Mouse (Mus musculus) MEL (cell line): ENCODE data around the gene Foxn3.

Source experiments
- CHD1 ChIP-seq: IDR thresholded peaks from 2 replicates; pipeline ENCODE4 v1.6.1; 2012; ENCODE audit warnings: low read depth, mild to moderate bottlenecking, inconsistent platforms, low read length, improper control_type of control experiment
- CTCF ChIP-seq, 3 experiments: IDR thresholded peaks in 2 of 3; conservative IDR thresholded peaks in 1 of 3; 2 replicates each; pipeline ENCODE4 v1.5.1; 2011 to 2012; ENCODE audit warnings: low read length in 3 of 3, low read depth in 2 of 3, mild to moderate bottlenecking in 2 of 3, improper control_type of control experiment in 1 of 3, inconsistent platforms in 1 of 3, mixed read lengths in 1 of 3, moderate library complexity in 1 of 3; ENCODE audit not compliant: control insufficient read depth in 1 of 3, insufficient read depth in 1 of 3, poor library complexity in 1 of 3, severe bottlenecking in 1 of 3
- E2F4 ChIP-seq: IDR thresholded peaks from 2 replicates; pipeline ENCODE4 v1.6.1; 2011; ENCODE audit warnings: low read depth, low read length, improper control_type of control experiment, borderline replicate concordance
- EP300 ChIP-seq, 2 experiments: IDR thresholded peaks; 2 replicates each; pipeline ENCODE4 v1.6.1; 2011; ENCODE audit warnings: improper control_type of control experiment in 2 of 2, low read length in 2 of 2, low read depth in 1 of 2, mild to moderate bottlenecking in 1 of 2
- MAZ ChIP-seq: IDR thresholded peaks from 2 replicates; pipeline ENCODE4 v1.6.1; 2012; ENCODE audit warnings: low read depth, mild to moderate bottlenecking, inconsistent platforms, low read length, improper control_type of control experiment
- MXI1 ChIP-seq: IDR thresholded peaks from 2 replicates; pipeline ENCODE4 v1.6.1; 2011; ENCODE audit warnings: mild to moderate bottlenecking, low read depth, low read length, improper control_type of control experiment
- MYC ChIP-seq: IDR thresholded peaks from 2 replicates; pipeline ENCODE4 v1.6.1; 2011; ENCODE audit warnings: low read depth, mild to moderate bottlenecking, low read length, improper control_type of control experiment, moderate library complexity
- POLR2A ChIP-seq, 2 experiments: IDR thresholded peaks; 2 replicates each; pipeline ENCODE4 v1.6.1; 2011 to 2012; ENCODE audit warnings: low read length in 2 of 2, mild to moderate bottlenecking in 2 of 2, control low read depth in 1 of 2, improper control_type of control experiment in 1 of 2, low read depth in 1 of 2, moderate library complexity in 1 of 2; ENCODE audit not compliant: control insufficient read depth in 1 of 2, insufficient read depth in 1 of 2, poor library complexity in 1 of 2
- SIN3A ChIP-seq: IDR thresholded peaks from 2 replicates; pipeline ENCODE4 v1.6.1; 2012; ENCODE audit warnings: low read length, improper control_type of control experiment, inconsistent platforms
- TBP ChIP-seq: IDR thresholded peaks from 2 replicates; pipeline ENCODE4 v1.8.0; 2011; ENCODE audit warnings: low read depth, low read length, improper control_type of control experiment
- ZKSCAN1 ChIP-seq: IDR thresholded peaks from 2 replicates; pipeline ENCODE4 v1.6.1; 2012; ENCODE audit warnings: low read depth, mild to moderate bottlenecking, inconsistent platforms, low read length, improper control_type of control experiment, moderate library complexity
- ZMIZ1 ChIP-seq: IDR thresholded peaks from 2 replicates; pipeline ENCODE4 v1.6.1; 2012; ENCODE audit warnings: low read depth, mild to moderate bottlenecking, inconsistent platforms, low read length, improper control_type of control experiment, moderate library complexity

DNA sequence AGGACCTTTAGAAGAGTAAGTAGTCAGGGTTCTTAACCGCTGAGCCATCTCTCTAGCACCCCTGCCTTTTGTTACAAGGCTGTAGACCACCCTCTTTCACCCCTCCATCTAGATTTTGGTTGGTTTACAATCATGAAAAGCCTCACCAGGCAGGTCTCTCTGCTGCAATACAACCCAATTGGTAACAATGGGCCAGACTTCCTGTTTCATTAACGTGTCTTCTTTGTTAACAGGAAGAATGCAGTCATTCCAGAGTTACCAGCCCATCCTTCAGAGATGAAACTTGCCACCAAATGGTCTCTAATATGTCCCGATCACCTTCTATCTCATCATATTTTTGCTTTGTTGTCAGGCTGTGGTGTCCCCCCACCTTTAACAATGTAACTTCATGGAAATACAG lies 66.4 kb downstream of the Foxn3 start:
- TF ChIP-seq ZKSCAN1 (no peak), CTCF (IDR thresholded peaks at IDR 0.05 in 2 of 3, conservative IDR thresholded peaks at IDR 0.05 in 1 of 3; ENCODE audit: control insufficient read depth in 1 of 3, insufficient read depth in 1 of 3, low read depth in 2 of 3, low read length in 3 of 3, poor library complexity in 1 of 3, severe bottlenecking in 1 of 3) (no peak), EP300 (IDR thresholded peaks at IDR 0.05; ENCODE audit: low read depth in 1 of 2, low read length in 2 of 2) (no peak), POLR2A (IDR thresholded peaks at IDR 0.05; ENCODE audit: control insufficient read depth in 1 of 2, insufficient read depth in 1 of 2, low read depth in 1 of 2, low read length in 2 of 2, poor library complexity in 1 of 2) (no peak), E2F4 (no peak), MAZ (no peak), ZMIZ1 (no peak), MXI1 (no peak), TBP (no peak), SIN3A (no peak), MYC (no peak), CHD1 (no peak)
